Mouse (Mus musculus) E14TG2a.4 (cell line): ENCODE results near the gene Rbpms2.

Experiments
- H3K27me3 ChIP-seq: 2 replicates; pipeline ENCODE4 v1.6.1; 2014; ENCODE audit warnings: low read length, control low read depth; ENCODE audit not compliant: insufficient read depth
- H3K36me3 ChIP-seq: 2 replicates; pipeline ENCODE4 v1.6.1; 2014; ENCODE audit warnings: low read length, control low read depth; ENCODE audit not compliant: insufficient read depth
- H3K4me1 ChIP-seq: replicated peaks from 2 replicates; pipeline ENCODE4 v1.6.1; 2014; ENCODE audit warnings: low read depth, low read length, control low read depth
- H3K4me3 ChIP-seq: replicated peaks from 2 replicates; pipeline ENCODE4 v1.5.1; 2014; ENCODE audit warnings: mild to moderate bottlenecking, low read length
- H3K9me3 ChIP-seq: 2 replicates; pipeline ENCODE4 v1.6.1; 2014; ENCODE audit warnings: low read length, control low read depth
- CTCF ChIP-seq: conservative IDR thresholded peaks from 2 replicates; pipeline ENCODE4 v1.5.1; 2014; ENCODE audit warnings: low read length
- NANOG ChIP-seq: IDR thresholded peaks from 2 replicates; pipeline ENCODE4 v1.6.1; 2014; ENCODE audit warnings: borderline replicate concordance, low read length, mixed read lengths
- POU5F1 ChIP-seq: IDR thresholded peaks from 2 replicates; pipeline ENCODE4 v1.6.1; 2014; ENCODE audit warnings: low read length, borderline replicate concordance

Gene Rbpms2

GRCm38 (mm10) chr9:65629025-65629766 is at the start of gene Rbpms2:
Gene Rbpms2, plus strand, starts transcription at chr9:65629648.
- H3K4me3 ChIP-seq = peak within 1 kb of the TSS; percentile 94
- TF ChIP-seq NANOG = no peak
- no peak for TF ChIP-seq CTCF
- TF ChIP-seq POU5F1 = no peak
- peaks cover 12% of the 10 kb centered on the region; the same call in 1 of the 2 replicates for H3K36me3 ChIP-seq
- no peaks in the 10 kb centered on the region for H3K9me3 ChIP-seq
- H3K27me3 ChIP-seq = no peaks in the 10 kb centered on the region
- peaks cover 69% of the 10 kb centered on the region for H3K4me1 ChIP-seq

- H3K36me3 ChIP-seq = no peaks in the 10 kb centered on the region
- peak within 1 kb of the TSS; percentile 86 for H3K4me3 ChIP-seq
- H3K4me1 ChIP-seq = peaks cover 65% of the 10 kb centered on the region
- H3K9me3 ChIP-seq = no peaks in the 10 kb centered on the region
- peaks cover 14% of the 10 kb centered on the region for H3K27me3 ChIP-seq
- TF ChIP-seq NANOG (no peak), POU5F1 (no peak), CTCF (no peak)
Observed at GRCm38 (mm10) chr9:65579781-65580371, 49.6 kb upstream of the Rbpms2 start, which contains the start of gene Plekho2. Gene Plekho2, minus strand, starts transcription at chr9:65580040.

DNA sequence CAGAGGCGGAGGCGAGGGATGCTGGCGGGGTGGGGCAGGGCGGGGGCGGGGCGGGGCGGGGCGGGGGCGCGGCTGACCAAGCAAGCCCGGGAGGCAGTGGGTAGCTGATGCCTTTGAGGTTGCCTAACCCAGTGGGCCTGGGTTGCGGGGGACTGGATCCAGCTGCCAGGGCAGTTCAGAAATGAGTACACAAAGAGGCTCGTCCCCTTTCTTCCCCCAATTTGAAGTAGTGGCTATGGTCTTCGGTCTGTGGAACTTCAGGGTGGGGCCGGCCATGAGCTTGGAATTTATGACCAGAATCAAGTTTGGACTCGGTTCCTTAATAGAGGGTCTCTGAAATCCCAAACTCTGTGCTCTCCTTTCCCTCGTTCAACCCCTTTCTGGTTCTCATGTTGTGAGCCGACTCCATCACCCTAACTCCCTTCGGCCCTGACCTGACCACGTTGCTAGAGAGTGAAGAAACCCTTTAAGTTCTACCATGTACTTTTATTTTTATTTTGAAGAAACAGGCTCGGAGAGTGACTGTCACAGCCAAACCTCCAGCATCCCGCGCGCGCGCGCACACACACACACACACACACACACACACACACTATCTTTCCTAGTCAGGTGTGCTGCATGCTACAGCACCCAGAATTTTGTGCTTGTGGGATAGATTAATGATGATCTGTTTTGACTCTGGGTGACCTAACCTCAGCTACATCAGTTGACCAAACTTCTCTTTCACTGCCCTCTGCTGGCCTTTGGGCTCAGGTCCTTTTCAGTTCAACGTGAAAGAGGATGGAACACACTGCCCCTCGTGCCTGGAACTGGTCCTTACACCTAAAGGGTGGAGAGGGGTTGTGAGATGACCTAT is 48.8 kb upstream of the Rbpms2 start:
- no peaks in the 10 kb centered on the region for H3K36me3 ChIP-seq
- no peaks in the 10 kb centered on the region for H3K9me3 ChIP-seq
- H3K4me3 ChIP-seq = peak overlapping the region; percentile 74
- peak; percentile 77 for TF ChIP-seq CTCF
- no peak for TF ChIP-seq NANOG
- peaks cover 14% of the 10 kb centered on the region for H3K27me3 ChIP-seq
- peaks cover 59% of the 10 kb centered on the region for H3K4me1 ChIP-seq

DNA sequence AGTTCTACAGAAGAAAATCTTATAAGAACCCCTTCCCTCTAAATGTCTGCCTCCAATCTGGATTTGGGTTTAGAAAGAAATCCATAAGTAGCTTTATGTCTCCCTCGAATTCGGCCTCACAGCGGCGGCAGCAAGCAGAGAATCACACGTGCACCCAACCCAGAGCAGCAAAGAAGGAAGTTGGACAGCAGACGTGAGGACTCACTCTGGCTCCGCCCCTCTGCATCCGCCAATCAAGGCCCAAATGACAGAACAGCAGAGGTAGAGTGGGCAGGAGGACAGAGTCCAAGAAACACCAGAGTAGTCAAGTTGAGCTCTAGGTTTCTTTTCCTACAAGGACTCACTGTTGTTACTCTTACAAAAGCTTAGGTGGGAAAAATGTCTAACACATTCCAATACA is 46.4 kb upstream of the Rbpms2 start:
- no peak overlapping the region for H3K4me3 ChIP-seq
- TF ChIP-seq NANOG = no peak
- no peak for TF ChIP-seq POU5F1
- no peaks in the 10 kb centered on the region for H3K36me3 ChIP-seq
- H3K4me1 ChIP-seq = peaks cover 57% of the 10 kb centered on the region
- H3K27me3 ChIP-seq = peaks cover 14% of the 10 kb centered on the region
- no peaks in the 10 kb centered on the region for H3K9me3 ChIP-seq

DNA sequence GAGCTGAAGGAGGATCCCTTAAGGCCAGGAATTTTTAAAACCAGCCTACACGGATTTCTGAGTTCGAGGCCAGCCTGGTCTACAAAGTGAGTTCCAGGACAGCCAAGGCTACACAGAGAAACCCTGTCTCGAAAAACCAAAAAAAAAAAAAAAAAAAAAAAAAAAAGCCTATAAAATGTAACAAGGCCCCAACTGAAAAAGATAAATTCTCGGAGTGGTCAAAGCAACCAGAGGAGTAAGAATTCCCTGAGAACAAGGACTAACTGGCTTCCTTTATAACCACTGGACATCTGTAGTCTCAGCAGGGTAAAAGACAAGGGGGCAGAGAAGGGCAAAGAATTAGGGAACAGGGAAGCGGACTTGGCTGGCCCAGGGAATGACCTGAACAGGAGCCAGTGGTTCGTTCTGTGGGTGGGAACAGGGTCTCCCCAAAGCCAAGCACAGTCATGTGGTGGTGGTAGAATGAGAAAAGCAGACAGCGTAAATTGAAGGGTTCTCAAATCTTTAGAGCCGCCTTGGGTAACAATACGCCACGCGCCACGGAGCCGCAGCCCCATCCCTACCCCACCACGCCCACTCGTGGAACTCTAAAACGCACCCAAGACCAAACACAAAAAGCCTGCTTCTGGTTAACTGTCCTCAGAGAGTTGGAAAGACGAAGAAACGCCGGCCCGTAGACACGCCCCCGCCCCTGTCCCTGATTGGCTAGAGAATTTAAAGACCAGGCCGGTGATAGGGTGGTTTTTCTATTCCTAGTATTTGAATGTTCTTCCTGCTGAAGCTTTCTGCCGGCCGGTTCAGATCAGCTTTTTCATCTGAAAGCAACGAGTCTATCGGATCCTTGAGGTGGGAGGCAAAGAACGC is 42.8 kb upstream of the Rbpms2 start, which contains the start of gene Pif1:
Gene Pif1, plus strand, starts transcription at position 755 of the 864 bp plus-strand sequence.
- 0 out of 2 replicates have a peak, but pooled peaks cover 3% of the 10 kb centered on the region for H3K27me3 ChIP-seq
- TF ChIP-seq POU5F1 (no peak), NANOG (no peak), CTCF (no peak)
- peaks cover 63% of the 10 kb centered on the region for H3K4me1 ChIP-seq
- H3K36me3 ChIP-seq = peaks cover 33% of the 10 kb centered on the region
- no peaks in the 10 kb centered on the region for H3K9me3 ChIP-seq
- H3K4me3 ChIP-seq = peak within 1 kb of the TSS; percentile 86

GRCm38 (mm10) chr9:65587270-65587572 is 42.2 kb upstream of the Rbpms2 start:
- Histone ChIP-seq H3K9me3 (no peaks in the 10 kb centered on the region), H3K27me3 (0 out of 2 replicates have a peak, but pooled peaks cover 3% of the 10 kb centered on the region), H3K4me3 (peak overlapping the region; percentile 86), H3K4me1 (peaks cover 68% of the 10 kb centered on the region), H3K36me3 (peaks cover 38% of the 10 kb centered on the region)
- no peak for TF ChIP-seq NANOG
- TF ChIP-seq CTCF = no peak
- no peak for TF ChIP-seq POU5F1

DNA sequence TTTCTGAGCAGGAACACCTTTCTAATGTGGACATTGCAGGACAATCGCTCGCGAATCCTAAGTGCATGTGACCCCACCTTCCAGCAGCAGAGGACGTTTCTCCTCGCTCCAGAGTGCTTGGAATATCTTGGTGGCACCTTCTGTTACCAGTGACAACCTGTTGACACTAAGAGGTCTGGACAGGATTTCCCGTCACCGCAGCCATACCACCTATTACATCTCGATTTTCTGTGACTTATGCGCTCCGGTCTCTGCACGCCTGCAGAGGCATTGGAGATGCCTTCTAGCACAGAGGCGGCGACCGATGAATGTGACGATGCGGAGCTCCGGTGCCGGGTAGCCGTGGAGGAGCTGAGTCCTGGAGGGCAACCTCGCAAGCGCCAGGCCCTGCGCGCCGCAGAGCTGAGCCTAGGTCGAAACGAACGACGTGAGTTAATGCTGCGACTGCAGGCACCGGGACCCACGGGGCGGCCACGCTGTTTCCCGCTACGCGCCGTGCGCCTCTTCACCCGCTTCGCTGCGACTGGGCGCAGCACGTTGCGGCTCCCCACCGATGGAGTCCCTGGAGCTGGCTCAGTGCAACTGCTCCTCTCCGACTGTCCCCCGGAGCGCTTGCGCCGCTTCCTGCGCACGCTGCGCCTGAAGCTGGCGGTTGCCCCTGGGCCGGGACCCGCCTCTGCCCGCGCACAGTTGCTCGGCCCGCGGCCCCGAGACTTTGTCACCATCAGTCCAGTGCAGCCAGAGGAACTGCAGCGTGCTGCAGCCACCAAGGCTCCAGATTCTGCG is 41.7 kb upstream of the Rbpms2 start:
- H3K4me3 ChIP-seq = peak overlapping the region; percentile 86
- peaks cover 43% of the 10 kb centered on the region for H3K36me3 ChIP-seq
- H3K27me3 ChIP-seq = no peaks in the 10 kb centered on the region
- H3K4me1 ChIP-seq = peaks cover 68% of the 10 kb centered on the region
- TF ChIP-seq POU5F1 = no peak
- no peak for TF ChIP-seq CTCF
- no peak for TF ChIP-seq NANOG
- H3K9me3 ChIP-seq = no peaks in the 10 kb centered on the region
